ENCODE assay signal across 16 mouse cellular contexts in the genomic region with DNA sequence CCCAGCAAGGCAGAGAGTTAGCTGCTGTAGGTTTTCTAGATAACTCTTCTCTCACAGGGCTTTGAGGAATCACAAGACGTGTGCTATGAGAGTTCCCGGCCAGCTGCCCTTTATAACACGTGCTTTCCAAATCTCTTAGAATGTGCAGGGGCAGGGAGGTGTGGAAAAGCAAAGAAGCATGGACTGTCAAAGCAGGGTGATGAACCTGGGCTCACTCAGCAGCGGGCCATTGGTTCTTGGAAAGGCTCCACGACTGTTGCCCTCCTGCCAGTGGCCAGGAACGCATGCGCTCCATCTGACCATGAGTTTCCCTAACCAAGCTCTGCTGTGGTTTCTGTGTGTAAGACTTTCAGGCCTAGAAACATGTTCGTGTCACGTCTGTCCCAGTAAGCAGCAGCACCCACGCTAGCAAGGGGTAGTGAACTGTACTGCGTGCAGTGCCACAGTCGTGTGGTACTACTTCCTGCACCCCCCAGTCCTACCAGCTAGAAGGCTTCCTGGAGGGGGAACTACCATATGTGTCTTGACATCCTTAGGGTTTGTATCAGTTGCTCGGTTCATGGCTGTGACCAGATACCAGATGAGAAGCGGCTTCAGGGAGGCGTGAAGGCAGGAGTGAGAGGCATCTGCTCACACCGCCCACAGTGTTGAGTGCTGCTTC.
A peak's percentile ranks its signal among the peaks of the same experiment; 100 is the strongest.
DNase-seq lines count a peak whose midpoint lies in the region; ATAC-seq lines count a peak whose summit lies in the region.
"Had no signal": no experiment of that assay in that cellular context is flagged by ENCODE, and none has a peak within 500 bp of the region (broad histone marks: within the 10 kb centered on the region; RNA-seq: fewer than 3 reads in every experiment).

No protein-coding gene starts in this region.

- 74% methylated on average over 16 of the region's 16 CpGs for WGBS in heart, embryonic 16.5 days
- WGBS in midbrain, embryonic 11.5 days: 91% methylated on average over 16 of the region's 16 CpGs
- WGBS in midbrain, embryonic 15.5 days: 93% methylated on average over 16 of the region's 16 CpGs
- 93% methylated on average over 16 of the region's 16 CpGs for WGBS in forebrain, embryonic 12.5 days

- H3K36me3 ChIP-seq in heart, embryonic 16.5 days (ENCODE audit: control insufficient read depth, insufficient read depth): peaks cover 24% of the 10 kb centered on the region
- H3K36me3 ChIP-seq in midbrain, embryonic 11.5 days (ENCODE audit: control insufficient read depth, insufficient read depth, low read length): no peaks in the 10 kb centered on the region
- no peaks in the 10 kb centered on the region for H3K36me3 ChIP-seq in midbrain, embryonic 15.5 days (replicated peaks)
- no peaks in the 10 kb centered on the region; the same call in 1 of the 2 replicates for H3K36me3 ChIP-seq in forebrain, embryonic 12.5 days (replicated peaks)
- H3K36me3 ChIP-seq: midbrain, embryonic 13.5 days had no signal

- H3K27ac ChIP-seq in heart, embryonic 16.5 days (ENCODE audit: low read length): peak overlapping the region; percentile 60
- H3K27ac ChIP-seq in midbrain, embryonic 11.5 days (ENCODE audit: low read depth, low read length): no peak overlapping the region
- H3K27ac ChIP-seq in midbrain, embryonic 15.5 days: no peak overlapping the region
- H3K27ac ChIP-seq in forebrain, embryonic 12.5 days: no peak overlapping the region
- H3K27ac ChIP-seq: layer of hippocampus, adult 2 months; left cerebral cortex, adult 2 months; limb, embryonic 13.5 days; macrophage; midbrain, embryonic 13.5 days had no signal

- no peak for DNase-seq in heart, adult 18-20 months
- DNase-seq in midbrain, embryonic 11.5 days (ENCODE audit: low spot score, missing footprints): peak; percentile 47
- DNase-seq in brain, adult 2 months (ENCODE audit: low read depth, low spot score): peak; percentile 39
- DNase-seq in natural killer cell, adult 2 months (ENCODE audit: low spot score in 2 of 2): peak; percentile 31 to 47
- no peak for DNase-seq in frontal cortex, postnatal 36 days (ENCODE audit: low spot score in 2 of 2)
- DNase-seq: cerebellum, postnatal 36 days; lung, adult 2 months had no signal

- H3K4me1 ChIP-seq in heart, embryonic 16.5 days (ENCODE audit: control insufficient read depth, insufficient read depth, low read length): peaks cover 11% of the 10 kb centered on the region
- H3K4me1 ChIP-seq in midbrain, embryonic 11.5 days (ENCODE audit: control insufficient read depth, insufficient read depth, low read length): no peaks in the 10 kb centered on the region
- no peaks in the 10 kb centered on the region for H3K4me1 ChIP-seq in midbrain, embryonic 15.5 days
- H3K4me1 ChIP-seq in forebrain, embryonic 12.5 days: no peaks in the 10 kb centered on the region
- H3K4me1 ChIP-seq: midbrain, embryonic 13.5 days had no signal

- H3K9ac ChIP-seq in heart, embryonic 16.5 days (ENCODE audit: low read length): no peak overlapping the region
- no peak overlapping the region for H3K9ac ChIP-seq in midbrain, embryonic 11.5 days (ENCODE audit: low read length)
- no peak overlapping the region for H3K9ac ChIP-seq in midbrain, embryonic 15.5 days
- H3K9ac ChIP-seq in forebrain, embryonic 12.5 days: no peak overlapping the region
- H3K9ac ChIP-seq: limb, embryonic 13.5 days; midbrain, embryonic 13.5 days had no signal

- H3K27me3 ChIP-seq in heart, embryonic 16.5 days (ENCODE audit: control insufficient read depth, insufficient read depth, low read length): no peaks in the 10 kb centered on the region
- H3K27me3 ChIP-seq in midbrain, embryonic 11.5 days (ENCODE audit: control insufficient read depth, insufficient read depth, low read length): no peaks in the 10 kb centered on the region
- no peaks in the 10 kb centered on the region for H3K27me3 ChIP-seq in midbrain, embryonic 15.5 days (replicated peaks)
- H3K27me3 ChIP-seq in forebrain, embryonic 12.5 days: no peaks in the 10 kb centered on the region
- H3K27me3 ChIP-seq: limb, embryonic 13.5 days; midbrain, embryonic 13.5 days had no signal

- H3K4me3 ChIP-seq in heart, embryonic 16.5 days (ENCODE audit: low read length): no peak overlapping the region
- H3K4me3 ChIP-seq in midbrain, embryonic 11.5 days (ENCODE audit: low read depth, low read length): no peak overlapping the region
- H3K4me3 ChIP-seq in midbrain, embryonic 15.5 days: no peak overlapping the region
- H3K4me3 ChIP-seq in forebrain, embryonic 12.5 days (replicated peaks): no peak overlapping the region
- H3K4me3 ChIP-seq: layer of hippocampus, adult 2 months; left cerebral cortex, adult 2 months; limb, embryonic 13.5 days; midbrain, embryonic 13.5 days had no signal

- H3K9me3 ChIP-seq in heart, embryonic 16.5 days (replicated peaks; ENCODE audit: control insufficient read depth, low read length): no peaks in the 10 kb centered on the region
- no peaks in the 10 kb centered on the region for H3K9me3 ChIP-seq in midbrain, embryonic 11.5 days (ENCODE audit: control insufficient read depth, low read length)
- no peaks in the 10 kb centered on the region for H3K9me3 ChIP-seq in midbrain, embryonic 15.5 days
- H3K9me3 ChIP-seq in forebrain, embryonic 12.5 days: no peaks in the 10 kb centered on the region
- H3K9me3 ChIP-seq: limb, embryonic 13.5 days; midbrain, embryonic 13.5 days had no signal

- H3K4me2 ChIP-seq in heart, embryonic 16.5 days (ENCODE audit: low read depth, low read length): no peak overlapping the region
- H3K4me2 ChIP-seq in midbrain, embryonic 11.5 days: no peak overlapping the region
- no peak overlapping the region for H3K4me2 ChIP-seq in midbrain, embryonic 15.5 days
- no peak overlapping the region for H3K4me2 ChIP-seq in forebrain, embryonic 12.5 days
- H3K4me2 ChIP-seq: limb, embryonic 13.5 days; midbrain, embryonic 13.5 days had no signal

- peak; percentile 76 for ATAC-seq in heart, embryonic 16.5 days (replicated peaks; ENCODE audit: extremely low read depth, insufficient read depth, low FRiP score)
- no peak for ATAC-seq in midbrain, embryonic 11.5 days (ENCODE audit: low FRiP score)
- no peak for ATAC-seq in midbrain, embryonic 15.5 days (replicated peaks)
- no peak for ATAC-seq in forebrain, embryonic 12.5 days (ENCODE audit: low FRiP score)
- ATAC-seq: hindbrain, embryonic 16.5 days; midbrain, embryonic 13.5 days had no signal

Comparison
In these comparisons a context has a peak if more than half of its experiments do, and no peak if none do; other contexts are left out.
1. DNase-seq: peak in midbrain, embryonic 11.5 days (single experiment), brain, adult 2 months (single experiment) and natural killer cell, adult 2 months (2 of 2); none in heart, adult 18-20 months (0 of 2) and frontal cortex, postnatal 36 days (0 of 2).